Mouse (Mus musculus): ENCODE measurements around the gene Pcsk5. TPM values are rescaled to one million over a fixed set of nuclear protein-coding genes. Genes with fewer than 3 reads are reported as not detected.

The Pcsk5 gene
- polyA plus RNA-seq (2014; fragmentation: Nextera tagmentation; extraction: Ambion mirVana): 11.9 and 12.0 TPM in 2 replicates

GRCm38 (mm10) chr19:17837471-17837859 lies at the start of gene Pcsk5:
Gene Pcsk5, minus strand, starts transcription at chr19:17837632.
- Histone ChIP-seq H3K9me3 (ENCODE audit: control insufficient read depth, low read length) (no peaks in the 10 kb centered on the region), H3K27me3 (ENCODE audit: control insufficient read depth, insufficient read depth, low read length) (no peaks in the 10 kb centered on the region), H3K4me1 (ENCODE audit: control insufficient read depth, insufficient read depth, low read length) (peaks cover 8% of the 10 kb centered on the region; the same call in 1 of the 2 replicates), H3K4me2 (ENCODE audit: low read depth, low read length) (peak within 1 kb of the TSS; percentile 84), H3K36me3 (ENCODE audit: control insufficient read depth, insufficient read depth, low read length) (no peaks in the 10 kb centered on the region), H3K4me3 (ENCODE audit: low read depth, low read length) (peak within 1 kb of the TSS; percentile 69), H3K27ac (ENCODE audit: low read depth, low read length) (peak within 1 kb of the TSS; percentile 64), H3K9ac (replicated peaks; ENCODE audit: low read depth, low read length) (peak within 1 kb of the TSS; percentile 67)
- under 1% methylated on average over 36 of the region's 36 CpGs for WGBS
- ATAC-seq (ENCODE audit: low read depth): peak; percentile 97

DNA sequence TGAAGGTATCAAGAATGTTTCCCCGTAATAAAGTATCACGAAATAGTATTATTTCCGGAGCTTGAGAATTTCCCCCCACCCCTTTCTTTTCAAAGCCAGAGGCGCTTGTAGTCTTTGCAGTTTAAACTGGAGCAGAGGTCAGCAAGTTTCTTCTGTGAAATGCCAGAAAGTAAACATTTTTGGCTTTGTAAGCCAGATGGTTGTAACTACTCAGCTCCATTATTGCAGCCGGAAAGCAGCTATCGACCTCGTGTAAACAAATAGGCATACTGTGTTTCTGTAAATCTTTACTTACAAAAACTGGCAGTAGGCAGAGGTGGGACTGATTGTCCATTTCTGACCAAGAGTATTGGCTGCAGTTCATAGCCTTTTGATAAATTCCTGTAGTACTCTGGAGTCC lies 38.4 kb upstream of the Pcsk5 start:
- no peak overlapping the region for H3K27ac ChIP-seq (ENCODE audit: low read depth, low read length)
- no peaks in the 10 kb centered on the region for H3K36me3 ChIP-seq (ENCODE audit: control insufficient read depth, insufficient read depth, low read length)
- no peaks in the 10 kb centered on the region for H3K4me1 ChIP-seq (ENCODE audit: control insufficient read depth, insufficient read depth, low read length)
- ATAC-seq (ENCODE audit: low read depth): no peak
- H3K27me3 ChIP-seq (ENCODE audit: control insufficient read depth, insufficient read depth, low read length): no peaks in the 10 kb centered on the region
- H3K4me3 ChIP-seq (ENCODE audit: low read depth, low read length): no peak overlapping the region
- no peaks in the 10 kb centered on the region for H3K9me3 ChIP-seq (ENCODE audit: control insufficient read depth, low read length)
- no peak overlapping the region for H3K4me2 ChIP-seq (ENCODE audit: low read depth, low read length)
- H3K9ac ChIP-seq (replicated peaks; ENCODE audit: low read depth, low read length): no peak overlapping the region
- WGBS: 83% methylated on average over 7 of the region's 7 CpGs

GRCm38 (mm10) chr19:17874388-17874787 lies 37.0 kb upstream of the Pcsk5 start:
- no peak overlapping the region for H3K4me2 ChIP-seq (ENCODE audit: low read depth, low read length)
- H3K27ac ChIP-seq (ENCODE audit: low read depth, low read length): no peak overlapping the region
- H3K4me3 ChIP-seq (ENCODE audit: low read depth, low read length): no peak overlapping the region
- no peak for ATAC-seq (ENCODE audit: low read depth)
- no peaks in the 10 kb centered on the region for H3K9me3 ChIP-seq (ENCODE audit: control insufficient read depth, low read length)
- H3K27me3 ChIP-seq (ENCODE audit: control insufficient read depth, insufficient read depth, low read length): no peaks in the 10 kb centered on the region
- H3K4me1 ChIP-seq (ENCODE audit: control insufficient read depth, insufficient read depth, low read length): no peaks in the 10 kb centered on the region
- 86% methylated on average over 2 of the region's 2 CpGs for WGBS
- no peak overlapping the region for H3K9ac ChIP-seq (replicated peaks; ENCODE audit: low read depth, low read length)
- H3K36me3 ChIP-seq (ENCODE audit: control insufficient read depth, insufficient read depth, low read length): no peaks in the 10 kb centered on the region

DNA sequence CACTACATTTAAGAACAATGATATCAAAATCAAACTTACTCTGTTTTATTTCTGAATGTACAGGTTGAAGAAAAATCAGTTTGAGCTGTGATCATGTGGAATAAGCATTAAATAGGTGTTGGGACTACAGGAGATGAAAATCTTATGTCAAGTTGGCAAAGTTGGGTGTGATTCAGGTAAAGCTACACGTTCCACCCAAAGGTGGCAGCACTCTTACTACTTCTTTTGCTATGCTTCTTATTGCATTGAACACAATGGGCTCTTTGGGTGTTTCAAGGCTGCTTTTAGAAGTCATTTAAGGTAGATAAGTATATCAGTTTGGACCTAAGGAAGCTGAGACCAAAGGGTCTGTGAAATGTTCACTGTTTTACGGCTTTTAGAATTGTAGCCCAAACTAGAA lies 36.3 kb upstream of the Pcsk5 start:
- H3K4me2 ChIP-seq (ENCODE audit: low read depth, low read length): no peak overlapping the region
- no peaks in the 10 kb centered on the region for H3K36me3 ChIP-seq (ENCODE audit: control insufficient read depth, insufficient read depth, low read length)
- no peak for ATAC-seq (ENCODE audit: low read depth)
- H3K27ac ChIP-seq (ENCODE audit: low read depth, low read length): no peak overlapping the region
- no peaks in the 10 kb centered on the region for H3K4me1 ChIP-seq (ENCODE audit: control insufficient read depth, insufficient read depth, low read length)
- no peaks in the 10 kb centered on the region for H3K27me3 ChIP-seq (ENCODE audit: control insufficient read depth, insufficient read depth, low read length)
- H3K4me3 ChIP-seq (ENCODE audit: low read depth, low read length): no peak overlapping the region
- WGBS: 61% methylated on average over 2 of the region's 2 CpGs
- no peaks in the 10 kb centered on the region for H3K9me3 ChIP-seq (ENCODE audit: control insufficient read depth, low read length)
- H3K9ac ChIP-seq (replicated peaks; ENCODE audit: low read depth, low read length): no peak overlapping the region

DNA sequence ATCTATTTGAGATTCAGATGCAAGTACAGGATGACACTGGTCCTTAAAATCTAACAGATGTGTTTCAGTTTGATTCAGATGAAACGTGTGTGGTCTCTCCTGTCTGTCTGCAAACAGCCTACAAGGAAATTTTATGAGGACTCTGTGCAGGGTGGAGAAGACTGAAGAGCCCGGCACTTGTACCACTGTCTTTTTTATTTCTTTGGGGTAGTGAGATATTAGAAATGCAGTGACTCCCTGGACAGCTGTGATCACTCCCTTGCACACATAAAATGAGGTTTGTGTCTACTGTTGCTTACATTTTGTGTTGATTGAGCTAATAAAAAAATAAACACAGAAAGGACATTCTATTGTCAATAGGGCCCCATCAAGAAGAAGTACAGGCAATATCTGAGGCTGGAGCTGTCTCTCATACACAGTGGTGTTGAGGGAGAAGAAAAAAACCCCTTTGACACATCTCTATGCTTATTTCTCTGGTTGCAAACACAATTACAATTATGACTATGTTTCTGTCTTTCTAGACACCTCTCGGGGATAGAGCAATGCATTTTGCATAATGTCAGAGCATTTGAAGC lies 29.0 kb upstream of the Pcsk5 start:
- no peak overlapping the region for H3K4me3 ChIP-seq (ENCODE audit: low read depth, low read length)
- H3K4me1 ChIP-seq (ENCODE audit: control insufficient read depth, insufficient read depth, low read length): no peaks in the 10 kb centered on the region
- H3K36me3 ChIP-seq (ENCODE audit: control insufficient read depth, insufficient read depth, low read length): no peaks in the 10 kb centered on the region
- 69% methylated on average over 3 of the region's 3 CpGs for WGBS
- H3K4me2 ChIP-seq (ENCODE audit: low read depth, low read length): no peak overlapping the region
- ATAC-seq (ENCODE audit: low read depth): peak; percentile 58
- H3K9me3 ChIP-seq (ENCODE audit: control insufficient read depth, low read length): no peaks in the 10 kb centered on the region
- H3K27ac ChIP-seq (ENCODE audit: low read depth, low read length): no peak overlapping the region
- no peaks in the 10 kb centered on the region for H3K27me3 ChIP-seq (ENCODE audit: control insufficient read depth, insufficient read depth, low read length)
- H3K9ac ChIP-seq (replicated peaks; ENCODE audit: low read depth, low read length): no peak overlapping the region

DNA sequence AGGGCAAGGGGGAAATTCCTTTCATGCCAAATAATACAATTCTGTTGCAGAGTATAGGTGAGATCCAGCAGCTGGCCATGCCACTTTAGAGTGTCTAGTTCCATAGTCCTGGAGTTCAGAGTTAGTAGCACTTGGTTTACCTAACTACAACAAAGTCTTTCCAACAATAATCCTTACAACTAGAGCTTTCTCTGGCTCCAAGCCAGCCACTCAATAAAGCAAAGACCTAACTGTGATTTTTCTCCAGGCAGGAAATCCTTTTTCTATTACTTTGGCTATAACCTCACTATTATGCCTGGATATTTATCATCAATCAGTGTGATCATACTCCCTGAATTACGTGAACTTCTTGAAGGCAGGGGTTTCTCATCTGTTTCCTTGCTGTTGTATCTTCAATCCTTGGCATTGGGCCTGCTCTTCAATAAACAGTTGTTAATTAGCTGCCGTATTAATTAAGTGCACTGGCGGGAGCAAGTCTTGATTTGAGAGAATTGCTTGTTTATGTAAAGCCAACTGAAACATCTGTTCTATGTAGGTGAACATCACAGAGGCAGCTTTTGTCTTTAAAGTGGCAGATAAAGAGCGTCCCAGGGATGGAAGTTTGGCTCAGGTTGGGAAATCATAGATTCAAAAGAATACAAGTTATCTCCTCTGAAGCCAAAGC lies 23.1 kb upstream of the Pcsk5 start:
- 49% methylated on average over 4 of the region's 4 CpGs for WGBS
- no peak for ATAC-seq (ENCODE audit: low read depth)

DNA sequence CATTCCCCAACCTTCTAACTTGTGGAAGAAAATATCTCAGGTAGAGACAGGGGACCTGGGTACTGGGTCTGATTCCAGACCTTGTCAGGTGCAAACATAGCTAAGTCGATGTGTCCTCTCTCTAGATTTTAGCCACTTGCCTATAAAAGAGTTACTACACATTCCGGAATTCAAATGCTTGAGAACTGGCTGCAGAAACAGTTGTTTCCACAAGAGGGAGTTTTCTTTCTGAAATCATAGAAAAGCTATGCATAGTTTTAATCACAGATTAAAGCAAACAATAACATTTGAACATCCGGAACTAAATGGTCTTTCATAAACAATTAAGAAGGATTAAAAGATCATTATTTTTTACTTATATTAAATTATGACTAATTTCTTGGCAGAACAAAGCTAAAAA lies 19.3 kb upstream of the Pcsk5 start:
- Histone ChIP-seq H3K9ac (replicated peaks; ENCODE audit: low read depth, low read length) (no peak overlapping the region), H3K9me3 (ENCODE audit: control insufficient read depth, low read length) (no peaks in the 10 kb centered on the region), H3K4me2 (ENCODE audit: low read depth, low read length) (no peak overlapping the region), H3K4me3 (ENCODE audit: low read depth, low read length) (no peak overlapping the region), H3K27ac (ENCODE audit: low read depth, low read length) (no peak overlapping the region), H3K4me1 (ENCODE audit: control insufficient read depth, insufficient read depth, low read length) (no peaks in the 10 kb centered on the region), H3K27me3 (ENCODE audit: control insufficient read depth, insufficient read depth, low read length) (no peaks in the 10 kb centered on the region), H3K36me3 (ENCODE audit: control insufficient read depth, insufficient read depth, low read length) (no peaks in the 10 kb centered on the region)
- ATAC-seq (ENCODE audit: low read depth): no peak
- WGBS: 64% methylated on average over 3 of the region's 3 CpGs

More for the DNA sequence above, 23.1 kb upstream of the Pcsk5 start:
- Histone ChIP-seq H3K9ac (replicated peaks; ENCODE audit: low read depth, low read length) (no peak overlapping the region), H3K4me2 (ENCODE audit: low read depth, low read length) (no peak overlapping the region), H3K4me1 (ENCODE audit: control insufficient read depth, insufficient read depth, low read length) (no peaks in the 10 kb centered on the region), H3K27ac (ENCODE audit: low read depth, low read length) (no peak overlapping the region), H3K36me3 (ENCODE audit: control insufficient read depth, insufficient read depth, low read length) (no peaks in the 10 kb centered on the region), H3K4me3 (ENCODE audit: low read depth, low read length) (no peak overlapping the region), H3K9me3 (ENCODE audit: control insufficient read depth, low read length) (no peaks in the 10 kb centered on the region), H3K27me3 (ENCODE audit: control insufficient read depth, insufficient read depth, low read length) (no peaks in the 10 kb centered on the region)

GRCm38 (mm10) chr19:17848417-17848816 lies 11.0 kb upstream of the Pcsk5 start:
- no peak for ATAC-seq (ENCODE audit: low read depth)
- H3K4me2 ChIP-seq (ENCODE audit: low read depth, low read length): no peak overlapping the region
- no peak overlapping the region for H3K9ac ChIP-seq (replicated peaks; ENCODE audit: low read depth, low read length)
- H3K36me3 ChIP-seq (ENCODE audit: control insufficient read depth, insufficient read depth, low read length): no peaks in the 10 kb centered on the region
- H3K27ac ChIP-seq (ENCODE audit: low read depth, low read length): no peak overlapping the region
- WGBS: 88% methylated on average over 2 of the region's 2 CpGs
- no peaks in the 10 kb centered on the region for H3K9me3 ChIP-seq (ENCODE audit: control insufficient read depth, low read length)
- H3K4me3 ChIP-seq (ENCODE audit: low read depth, low read length): no peak overlapping the region
- no peaks in the 10 kb centered on the region for H3K4me1 ChIP-seq (ENCODE audit: control insufficient read depth, insufficient read depth, low read length)
- no peaks in the 10 kb centered on the region for H3K27me3 ChIP-seq (ENCODE audit: control insufficient read depth, insufficient read depth, low read length)

DNA sequence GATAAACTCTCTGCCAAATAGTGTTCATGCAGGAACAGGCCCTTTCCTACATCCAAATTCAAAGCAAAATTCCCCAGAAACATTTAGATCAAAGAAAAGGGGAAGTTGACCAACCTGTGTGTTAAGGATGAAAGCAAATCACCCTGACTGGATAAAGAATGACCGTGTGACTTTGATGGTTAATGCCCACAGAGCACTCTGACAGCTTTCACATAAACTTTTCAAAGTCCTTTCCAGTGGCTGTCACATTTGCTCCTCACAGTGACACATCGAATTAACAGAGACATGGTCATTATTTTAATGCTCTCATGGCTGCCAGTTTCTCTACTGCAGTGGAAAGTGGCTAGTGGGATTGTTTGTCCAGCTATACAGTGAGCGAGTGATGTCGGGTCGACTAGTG lies 8.5 kb upstream of the Pcsk5 start:
- H3K27ac ChIP-seq (ENCODE audit: low read depth, low read length): no peak overlapping the region
- no peak for ATAC-seq (ENCODE audit: low read depth)
- no peak overlapping the region for H3K4me3 ChIP-seq (ENCODE audit: low read depth, low read length)
- H3K9ac ChIP-seq (replicated peaks; ENCODE audit: low read depth, low read length): no peak overlapping the region
- H3K4me1 ChIP-seq (ENCODE audit: control insufficient read depth, insufficient read depth, low read length): no peaks in the 10 kb centered on the region
- 58% methylated on average over 5 of the region's 5 CpGs for WGBS
- H3K9me3 ChIP-seq (ENCODE audit: control insufficient read depth, low read length): no peaks in the 10 kb centered on the region
- H3K27me3 ChIP-seq (ENCODE audit: control insufficient read depth, insufficient read depth, low read length): no peaks in the 10 kb centered on the region
- H3K4me2 ChIP-seq (ENCODE audit: low read depth, low read length): no peak overlapping the region
- H3K36me3 ChIP-seq (ENCODE audit: control insufficient read depth, insufficient read depth, low read length): no peaks in the 10 kb centered on the region

All from neural tube, embryonic 14.5 days (tissue).